Mouse (Mus musculus): ENCODE data around the gene Cytl1. TPM values are rescaled to one million over a fixed set of nuclear protein-coding genes. Genes with fewer than 3 reads are reported as not detected.

The Cytl1 gene
- 0.36 and 0.88 TPM in 2 replicates for polyA plus RNA-seq (2021; fragmentation: Nextera tagmentation)
- long read RNA-seq, experiment 1: 0 reads
- long read RNA-seq, experiment 2: 0 reads

DNA sequence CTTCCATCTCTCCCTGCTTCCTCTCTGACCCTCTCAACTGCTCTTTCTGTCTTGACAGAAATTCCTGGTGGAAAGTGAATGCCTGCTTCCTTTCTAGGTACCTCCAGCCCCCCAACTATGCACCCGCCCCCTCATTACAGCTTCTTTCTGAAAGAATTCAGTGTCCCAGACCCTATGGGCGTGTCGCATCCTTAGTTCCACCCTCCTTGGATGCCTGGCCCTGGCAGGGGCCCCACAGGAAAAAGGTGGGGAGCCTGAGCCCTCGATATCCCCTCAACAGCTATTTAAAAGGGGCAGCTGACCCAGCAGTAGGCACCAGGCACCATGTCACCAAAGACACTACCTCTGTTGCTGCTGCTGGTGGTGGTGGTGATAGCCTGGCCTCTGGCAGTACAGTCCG is at the start of gene Cytl1:
Gene Cytl1, plus strand, starts transcription at position 296 of the 400 bp plus-strand sequence.

DNA sequence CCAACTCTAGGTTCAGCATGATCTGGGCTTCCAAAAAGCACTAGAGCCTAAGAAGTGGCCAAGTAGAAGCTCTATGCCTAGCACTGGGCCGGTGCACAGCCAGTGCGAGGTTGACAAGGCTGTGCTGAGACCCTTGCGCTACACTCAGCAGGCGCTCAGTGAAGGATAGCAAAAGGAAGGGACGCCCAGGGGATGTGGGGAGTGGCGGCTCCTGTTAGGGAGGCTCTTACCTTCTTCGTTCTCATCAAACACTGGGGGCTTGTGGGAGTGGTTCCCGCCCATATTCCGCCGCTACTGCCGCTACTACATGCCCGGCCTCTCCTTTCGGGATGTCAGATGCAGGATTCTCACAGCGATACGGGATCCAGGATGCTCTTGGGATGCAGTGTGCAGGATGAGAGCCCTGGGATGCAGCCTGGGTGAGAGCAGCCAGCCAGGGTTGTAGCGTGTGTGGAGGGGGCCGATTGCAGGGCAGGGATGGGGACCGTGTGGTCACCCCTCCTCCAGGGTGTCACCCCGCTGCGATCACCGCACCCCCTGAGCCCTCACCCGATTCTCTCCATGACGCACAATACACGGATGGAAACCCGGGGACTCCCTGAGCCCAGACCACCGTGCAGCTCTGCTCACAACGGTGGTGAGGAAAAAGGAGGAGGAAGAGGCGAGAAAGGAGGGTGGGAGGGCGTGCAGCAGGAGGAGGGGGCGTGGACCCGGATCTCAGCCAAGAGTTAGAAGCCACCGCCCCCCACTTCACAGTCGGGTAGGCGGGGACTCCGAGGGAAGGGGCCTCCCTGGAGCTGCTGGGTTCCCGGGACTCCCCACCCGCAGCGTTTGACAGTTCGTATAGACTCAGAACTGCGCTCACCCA is 18.6 kb upstream of the Cytl1 start, which contains the start of gene Stk32b:
Gene Stk32b, minus strand, starts transcription at position 667 of the 868 bp plus-strand sequence.

Other genes starting within 250 kb of the Cytl1 start
- 1.0 and 1.2 TPM in 2 replicates for gene Stk32b, start 18.3 kb upstream of the Cytl1 start, polyA plus RNA-seq (2021; fragmentation: Nextera tagmentation)
- 8.6 and 20.6 TPM in 2 replicates for gene Msx1, start 89.1 kb downstream of the Cytl1 start, polyA plus RNA-seq (2021; fragmentation: Nextera tagmentation)